Mouse (Mus musculus): Measurements from ENCODE around the gene Olfr1062.
"Not testable (repeated sequence)": the region's sequence is repeated elsewhere in the genome, so short reads cannot be mapped to it uniquely, and the experiment has no call there.

Gene Olfr1062

GRCm38 (mm10) chr2:86426649-86427048 is at the start of gene Olfr1062:
Gene Olfr1062 (minus strand): TSS chr2:86426749.
- not testable (repeated sequence) for ATAC-seq (ENCODE audit: low TSS enrichment)

- ATAC-seq (ENCODE audit: low TSS enrichment): peak; percentile 59; the same call in 1 of the 2 replicates
Observed at GRCm38 (mm10) chr2:86464442-86465109, 38.0 kb upstream of the Olfr1062 start.

GRCm38 (mm10) chr2:86460434-86460833 is 33.9 kb upstream of the Olfr1062 start:
- no peak for ATAC-seq (ENCODE audit: low TSS enrichment)

GRCm38 (mm10) chr2:86456169-86456568 is 29.6 kb upstream of the Olfr1062 start, which contains the start of gene Olfr1066:
Gene Olfr1066 (minus strand): TSS chr2:86456269.
- ATAC-seq (ENCODE audit: low TSS enrichment): no peak

- ATAC-seq (ENCODE audit: low TSS enrichment): not testable (repeated sequence)
Observed at GRCm38 (mm10) chr2:86450491-86450890, 23.9 kb upstream of the Olfr1062 start, which contains the start of gene Olfr1065. Gene Olfr1065 (minus strand): TSS chr2:86450591.

- not testable (repeated sequence) for ATAC-seq (ENCODE audit: low TSS enrichment)
Observed at GRCm38 (mm10) chr2:86442101-86442500, 15.6 kb upstream of the Olfr1062 start.

GRCm38 (mm10) chr2:86428511-86428910 is 2.0 kb upstream of the Olfr1062 start:
- not testable (repeated sequence) for ATAC-seq (ENCODE audit: low TSS enrichment)

GRCm38 (mm10) chr2:86413950-86414349 is 12.6 kb downstream of the Olfr1062 start, which contains the start of gene Olfr1061:
Gene Olfr1061 (minus strand): TSS chr2:86414050.
- no peak for ATAC-seq (ENCODE audit: low TSS enrichment)

GRCm38 (mm10) chr2:86395114-86395513 is 31.4 kb downstream of the Olfr1062 start:
- ATAC-seq (ENCODE audit: low TSS enrichment): no peak

- not testable (repeated sequence) for ATAC-seq (ENCODE audit: low TSS enrichment)
Observed at GRCm38 (mm10) chr2:86388461-86388860, 38.1 kb downstream of the Olfr1062 start, which contains the start of gene Olfr1058. Gene Olfr1058 (minus strand): TSS chr2:86388561.

- no peak for ATAC-seq (ENCODE audit: low TSS enrichment)
Observed at GRCm38 (mm10) chr2:86378293-86378692, 48.3 kb downstream of the Olfr1062 start, which contains the start of gene Olfr1057. Gene Olfr1057 (minus strand): TSS chr2:86378393.

Data from frontal cortex, adult (tissue).